8 mouse cellular contexts compared by ENCODE assay signal in the genomic region with DNA sequence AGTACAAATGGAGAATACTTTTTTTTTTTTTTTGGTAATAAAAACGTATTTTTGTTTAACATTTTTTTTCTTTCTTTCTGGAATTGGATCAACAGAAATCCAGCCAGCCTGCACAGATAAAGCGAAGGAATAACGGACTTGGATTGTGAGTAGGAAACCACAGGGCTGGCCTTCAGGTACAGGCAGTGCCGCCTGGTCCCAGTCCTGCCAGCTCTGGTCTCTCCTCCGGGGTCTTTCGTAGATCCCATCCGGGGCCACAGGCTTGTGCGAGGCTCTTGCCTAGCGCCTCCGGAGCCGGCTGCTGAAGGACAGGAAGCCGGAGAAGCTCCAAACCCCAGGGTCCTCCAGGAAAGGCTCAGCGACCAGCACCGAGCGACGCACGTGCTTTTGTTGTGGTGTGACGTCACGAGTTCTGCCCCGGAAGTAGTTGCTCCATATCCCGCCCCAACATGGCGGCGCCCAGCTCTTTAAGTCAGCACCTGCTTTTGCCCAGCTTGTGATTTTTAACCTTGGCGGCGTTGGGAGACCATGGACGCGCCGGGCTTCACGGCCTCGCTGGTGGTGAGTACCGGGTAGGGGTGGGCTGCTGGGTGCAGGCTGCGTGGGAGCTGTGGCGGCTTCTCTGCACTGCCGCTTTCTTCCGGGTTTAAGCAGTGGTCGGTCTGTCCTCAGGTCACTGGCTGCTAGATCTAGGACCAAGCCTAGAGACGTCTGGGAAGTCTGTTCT. TPM values are rescaled to one million over a fixed set of nuclear protein-coding genes. Genes with fewer than 3 reads are reported as not detected.
DNase-seq lines count a peak whose midpoint lies in the region; ATAC-seq and TF ChIP-seq lines count a peak whose summit lies in the region.

A gene (plus strand): TSS at position 435 of the 727 bp plus-strand sequence.

- no peaks in the 10 kb centered on the region for H3K9me3 ChIP-seq in heart, embryonic 10.5 days
- H3K9me3 ChIP-seq in kidney, embryonic 15.5 days (replicated peaks) = no peaks in the 10 kb centered on the region

- H3K27ac ChIP-seq in bone marrow macrophage, adult 2 months (ENCODE audit: insufficient read depth, low read depth, low read length) = peak within 1 kb of the TSS; percentile 55
- no peak within 1 kb of the TSS for H3K27ac ChIP-seq in embryonic fibroblast, embryonic 13.5 days (ENCODE audit: insufficient read depth, low read length)
- peak within 1 kb of the TSS; percentile 88 for H3K27ac ChIP-seq in heart, embryonic 10.5 days
- H3K27ac ChIP-seq in kidney, embryonic 15.5 days = peak within 1 kb of the TSS; percentile 69; the same call in 1 of the 2 replicates

- H3K4me1 ChIP-seq in bone marrow macrophage, adult 2 months (ENCODE audit: control insufficient read depth, insufficient read depth, low read length) = peaks cover 16% of the 10 kb centered on the region
- no peaks in the 10 kb centered on the region for H3K4me1 ChIP-seq in embryonic fibroblast, embryonic 13.5 days (ENCODE audit: control insufficient read depth, insufficient read depth, low read length)
- H3K4me1 ChIP-seq in heart, embryonic 10.5 days = peaks cover 6% of the 10 kb centered on the region
- peaks cover 11% of the 10 kb centered on the region for H3K4me1 ChIP-seq in kidney, embryonic 15.5 days

- under 1% methylated on average over 37 of the region's 37 CpGs for WGBS in heart, embryonic 10.5 days
- under 1% methylated on average over 37 of the region's 37 CpGs for WGBS in kidney, embryonic 15.5 days

- peak; percentile 94 for DNase-seq in A20 (ENCODE audit: low read depth, low spot score)
- peak; percentile 96 for DNase-seq in heart, embryonic 10.5 days (ENCODE audit: low spot score)
- peak; percentile 78 for DNase-seq in liver
- DNase-seq in spleen, postnatal 4 days (ENCODE audit: low spot score in 2 of 2) = peak; percentile 76 to 89

- TF ChIP-seq POLR2A in bone marrow macrophage, adult 2 months (IDR thresholded peaks at IDR 0.05; ENCODE audit: borderline replicate concordance, low read depth, low read length) = 0 out of 2 replicates have a peak, but pooled peaks have one; percentile 17
- TF ChIP-seq POLR2A in embryonic fibroblast, embryonic 13.5 days (IDR thresholded peaks at IDR 0.05; ENCODE audit: low read depth, low read length) = peak; percentile 39; the same call in 1 of the 2 replicates

- ATAC-seq in kidney, embryonic 15.5 days (replicated peaks; ENCODE audit: low FRiP score) = peak; percentile 98
- ATAC-seq in monocyte, adult 5-6 weeks (replicated peaks; ENCODE audit: insufficient number of reproducible peaks, low FRiP score, low TSS enrichment, poor library complexity, severe bottlenecking) = peak; percentile 93

- peak within 1 kb of the TSS; percentile 81 for H3K4me2 ChIP-seq in kidney, embryonic 15.5 days

- no peaks in the 10 kb centered on the region for H3K27me3 ChIP-seq in heart, embryonic 10.5 days (ENCODE audit: insufficient read depth, poor library complexity, severe bottlenecking)
- H3K27me3 ChIP-seq in kidney, embryonic 15.5 days = no peaks in the 10 kb centered on the region

- no peak for TF ChIP-seq CTCF in bone marrow macrophage, adult 2 months (IDR thresholded peaks at IDR 0.05; ENCODE audit: low read depth, low read length)
- no peak for TF ChIP-seq CTCF in embryonic fibroblast, embryonic 13.5 days (IDR thresholded peaks at IDR 0.05; ENCODE audit: borderline replicate concordance, insufficient read depth, low read length)

- H3K9ac ChIP-seq in kidney, embryonic 15.5 days = peak within 1 kb of the TSS; percentile 49

- H3K36me3 ChIP-seq in heart, embryonic 10.5 days = no peaks in the 10 kb centered on the region
- no peaks in the 10 kb centered on the region for H3K36me3 ChIP-seq in kidney, embryonic 15.5 days

- peak within 1 kb of the TSS; percentile 89 for H3K4me3 ChIP-seq in bone marrow macrophage, adult 2 months (ENCODE audit: insufficient read depth, low read length)
- peak within 1 kb of the TSS; percentile 77 for H3K4me3 ChIP-seq in embryonic fibroblast, embryonic 13.5 days (ENCODE audit: insufficient read depth, low read length)
- peak within 1 kb of the TSS; percentile 84 for H3K4me3 ChIP-seq in heart, embryonic 10.5 days
- H3K4me3 ChIP-seq in kidney, embryonic 15.5 days (replicated peaks) = peak within 1 kb of the TSS; percentile 81

RNA-seq across cellular contexts. Expression of the gene that starts here (rescaled TPM):
- polyA plus RNA-seq in bone marrow macrophage, adult 2 months (2012; ENCODE audit: insufficient read depth, insufficient read length, missing spikeins) = 6.1 and 11.3 TPM in 2 replicates
- polyA plus RNA-seq in embryonic fibroblast, embryonic 13.5 days (2011; ENCODE audit: insufficient read length, low read depth, missing spikeins) = 7.1 and 12.3 TPM in 2 replicates
- 11.3 and 12.8 TPM in 2 replicates for polyA plus RNA-seq in heart, embryonic 10.5 days (2016; fragmentation: Nextera tagmentation; extraction: Ambion mirVana)
- polyA plus RNA-seq in kidney, embryonic 15.5 days (2015; fragmentation: Nextera tagmentation; extraction: Ambion mirVana) = 10.9 and 11.4 TPM in 2 replicates
- total RNA-seq in monocyte, adult 5-6 weeks (2017) = 1.6 to 4.7 TPM (median 4.1 TPM) in 3 replicates
